Mouse (Mus musculus): ENCODE measurements around the gene Srd5a1. TPM values are rescaled to one million over a fixed set of nuclear protein-coding genes. Genes with fewer than 3 reads are reported as not detected.

Gene Srd5a1
- total and polyA plus RNA-seq, 3 experiments, result 7.7 to 10.5 TPM; not detected in 1

GRCm38 (mm10) chr13:69542571-69543352 is 68.5 kb downstream of the Srd5a1 start:
- DNase-seq (ENCODE audit: low read depth, low spot score), result no peak
- no peaks in the 10 kb centered on the region for H3K79me2 ChIP-seq (ENCODE audit: control insufficient read depth, insufficient read depth, low read length, poor library complexity)
- no peak for TF ChIP-seq NRF1 (IDR thresholded peaks at IDR 0.05; ENCODE audit: insufficient read depth, low read depth, low read length, poor library complexity, severe bottlenecking)
- TF ChIP-seq CTCF (IDR thresholded peaks at IDR 0.05 in 2 of 3, conservative IDR thresholded peaks at IDR 0.05 in 1 of 3; ENCODE audit: control insufficient read depth in 1 of 3, insufficient read depth in 1 of 3, low read depth in 2 of 3, low read length in 3 of 3, poor library complexity in 1 of 3, severe bottlenecking in 1 of 3), result no peak
- no peak for TF ChIP-seq UBTF (IDR thresholded peaks at IDR 0.05; ENCODE audit: borderline replicate concordance, insufficient read depth, low read depth, low read length)
- no peak for TF ChIP-seq MAFK (IDR thresholded peaks at IDR 0.05; ENCODE audit: borderline replicate concordance, low read depth, low read length)
- no peak for TF ChIP-seq KAT2A (conservative IDR thresholded peaks at IDR 0.05; ENCODE audit: low read depth, low read length)
- TF ChIP-seq ZKSCAN1 (IDR thresholded peaks at IDR 0.05; ENCODE audit: low read depth, low read length), result no peak
- no peak for TF ChIP-seq BHLHE40 (IDR thresholded peaks at IDR 0.05; ENCODE audit: borderline replicate concordance, low read depth, low read length)
- no peak for TF ChIP-seq GATA1 (IDR thresholded peaks at IDR 0.05; ENCODE audit: low read depth, low read length)
- TF ChIP-seq POLR2AphosphoS5 (IDR thresholded peaks at IDR 0.05; ENCODE audit: borderline replicate concordance, low read depth, low read length), result no peak
- TF ChIP-seq ZNF384 (IDR thresholded peaks at IDR 0.05; ENCODE audit: low read depth, low read length), result no peak
- TF ChIP-seq ZMIZ1 (IDR thresholded peaks at IDR 0.05; ENCODE audit: low read depth, low read length), result no peak
- TF ChIP-seq MAZ (IDR thresholded peaks at IDR 0.05; ENCODE audit: low read depth, low read length), result no peak
- no peak for TF ChIP-seq CHD2 (IDR thresholded peaks at IDR 0.05; ENCODE audit: low read length)
- no peak for TF ChIP-seq SIN3A (IDR thresholded peaks at IDR 0.05; ENCODE audit: low read length)
- TF ChIP-seq RAD21 (IDR thresholded peaks at IDR 0.05; ENCODE audit: low read depth, low read length), result no peak
- TF ChIP-seq MXI1 (IDR thresholded peaks at IDR 0.05; ENCODE audit: low read depth, low read length), result no peak
- TF ChIP-seq EP300 (IDR thresholded peaks at IDR 0.05; ENCODE audit: low read depth in 1 of 2, low read length in 2 of 2), result no peak
- no peak for TF ChIP-seq E2F4 (IDR thresholded peaks at IDR 0.05; ENCODE audit: borderline replicate concordance, low read depth, low read length)
- TF ChIP-seq CHD1 (IDR thresholded peaks at IDR 0.05; ENCODE audit: low read depth, low read length), result no peak

More at GRCm38 (mm10) chr13:69542571-69543352, 68.5 kb downstream of the Srd5a1 start:
- Histone ChIP-seq H3K27me3 (ENCODE audit: control insufficient read depth in 1 of 2, insufficient read depth in 2 of 2, low read length in 2 of 2) (0 out of 4 replicates have a peak, but pooled peaks cover 0 to 1% of the 10 kb centered on the region in 2 experiments), H3K36me3 (ENCODE audit: control insufficient read depth in 1 of 2, insufficient read depth in 2 of 2, low read length in 2 of 2) (peaks cover 0 to 2% of the 10 kb centered on the region in 2 experiments; a peak in 1 of 4 replicates), H3K9me3 (replicated peaks; ENCODE audit: insufficient read depth, low read length) (no peaks in the 10 kb centered on the region), H3K9ac (ENCODE audit: control insufficient read depth, low read depth, low read length, poor library complexity, severe bottlenecking) (no peak overlapping the region), H3K4me3 (ENCODE audit: control insufficient read depth in 1 of 2, insufficient read depth in 1 of 2, low read depth in 2 of 2, low read length in 2 of 2) (no peak overlapping the region), H3K27ac (ENCODE audit: control insufficient read depth, low read depth, low read length) (no peak overlapping the region), H3K4me1 (ENCODE audit: control insufficient read depth in 1 of 2, insufficient read depth in 2 of 2, low read length in 2 of 2) (peaks cover 0 to 7% of the 10 kb centered on the region in 2 experiments; a peak in 2 of 4 replicates)
